Mouse (Mus musculus): Measurements from ENCODE around the gene Tufm.

DNA sequence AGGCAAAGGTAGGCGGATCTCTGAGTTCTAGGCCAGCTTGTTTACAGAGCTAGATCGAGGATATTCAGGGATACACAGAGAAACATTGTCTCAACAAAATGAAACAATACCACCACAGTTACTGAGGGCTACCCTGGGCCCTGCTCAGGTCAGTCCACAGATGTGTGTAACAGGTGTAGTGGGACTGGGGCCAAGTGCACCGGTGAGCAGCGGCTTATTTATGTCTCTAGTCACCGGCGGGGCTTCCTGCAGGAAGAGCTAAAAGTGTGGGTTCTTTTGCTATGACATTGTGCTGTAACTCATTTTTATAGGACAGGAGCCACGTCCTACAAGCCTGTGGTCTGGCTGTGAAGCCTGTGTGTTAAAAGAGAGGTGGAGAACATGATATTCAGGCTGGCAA lies 33.3 kb upstream of the Tufm start:
- TF ChIP-seq POLR2A (IDR thresholded peaks at IDR 0.05; ENCODE audit: borderline replicate concordance, insufficient read depth, low read length) (no peak), CTCF (IDR thresholded peaks at IDR 0.05; ENCODE audit: borderline replicate concordance, insufficient read depth, low read depth, low read length) (no peak)

Measured in cerebellum, adult 2 months (tissue).